Mouse (Mus musculus) G1E-ER4 (cell line): ENCODE data around the gene Cxcr5. TPM values are rescaled to one million over a fixed set of nuclear protein-coding genes. Genes with fewer than 3 reads are reported as not detected.

Experiments used
- GATA1 ChIP-seq: IDR thresholded peaks from one replicate; pipeline ENCODE4 v1.8.0; 2012; ENCODE audit warnings: low read length, inconsistent platforms
- polyA plus RNA-seq: library from polyadenylated mRNA; stranded (reverse); fragments of >175 nt; gene quantifications from 2 replicates; pipeline ENCODE4 v1.2.3, GENCODE M21; 2012

Cxcr5 gene
- polyA plus RNA-seq, 1 experiment = not detected

DNA sequence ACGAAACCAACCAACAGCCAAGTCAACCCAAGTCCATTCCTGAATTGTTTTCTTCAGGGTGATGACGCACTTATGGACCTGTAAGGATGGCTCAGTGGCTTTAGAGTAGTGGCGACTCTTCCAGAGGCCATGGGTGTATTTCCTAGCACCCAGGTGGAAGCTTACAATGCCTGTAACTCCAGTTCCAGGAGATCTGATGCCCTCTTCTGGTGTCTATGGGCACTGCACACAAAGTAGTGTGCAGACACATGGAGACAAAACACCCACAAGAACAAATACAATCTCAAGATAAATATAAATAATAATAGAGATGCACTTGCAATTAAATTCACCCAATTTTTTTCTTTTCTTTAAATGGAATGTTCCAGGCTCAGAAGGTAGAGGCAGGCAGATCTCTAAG lies 85.7 kb downstream of the Cxcr5 start:
- no peak for TF ChIP-seq GATA1

DNA sequence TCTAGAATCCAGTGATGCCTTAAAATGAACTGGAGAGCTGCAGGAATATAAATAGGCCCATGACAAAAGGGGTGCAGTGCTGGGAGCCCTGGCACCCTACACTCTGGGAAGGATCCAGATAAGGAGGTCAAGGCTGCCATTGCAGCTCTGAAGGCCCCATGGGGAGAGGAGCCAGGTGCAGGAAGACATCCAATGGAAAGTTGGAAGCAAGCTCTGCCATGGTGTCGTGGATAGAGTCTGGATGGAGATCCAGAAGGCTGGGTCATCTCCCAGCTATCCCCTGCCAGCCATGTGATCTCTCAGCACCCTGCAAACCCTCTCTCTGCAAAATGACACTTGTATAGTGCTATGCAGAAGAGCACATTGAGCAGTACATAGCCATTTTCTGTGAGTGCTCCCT lies 87.3 kb downstream of the Cxcr5 start:
- TF ChIP-seq GATA1 = no peak

DNA sequence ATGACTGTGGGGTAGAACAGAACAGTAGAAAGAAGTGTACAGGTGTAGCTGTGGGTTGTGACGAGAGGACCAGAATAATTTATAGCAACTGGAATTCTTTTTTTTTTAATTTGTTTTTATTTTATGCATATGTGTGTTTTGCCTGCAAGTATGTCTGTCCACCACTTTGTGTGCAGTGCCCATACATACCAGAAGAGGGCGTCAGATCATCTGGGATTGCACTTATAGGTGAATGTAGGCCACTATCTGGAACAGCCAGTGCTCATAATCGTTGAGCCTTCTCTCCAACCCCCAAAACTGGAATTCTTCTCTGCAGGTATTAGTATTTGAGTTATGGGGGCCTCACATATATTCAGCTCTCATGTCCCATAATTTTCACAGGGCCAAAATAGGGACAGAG lies 88.5 kb downstream of the Cxcr5 start:
- no peak for TF ChIP-seq GATA1

DNA sequence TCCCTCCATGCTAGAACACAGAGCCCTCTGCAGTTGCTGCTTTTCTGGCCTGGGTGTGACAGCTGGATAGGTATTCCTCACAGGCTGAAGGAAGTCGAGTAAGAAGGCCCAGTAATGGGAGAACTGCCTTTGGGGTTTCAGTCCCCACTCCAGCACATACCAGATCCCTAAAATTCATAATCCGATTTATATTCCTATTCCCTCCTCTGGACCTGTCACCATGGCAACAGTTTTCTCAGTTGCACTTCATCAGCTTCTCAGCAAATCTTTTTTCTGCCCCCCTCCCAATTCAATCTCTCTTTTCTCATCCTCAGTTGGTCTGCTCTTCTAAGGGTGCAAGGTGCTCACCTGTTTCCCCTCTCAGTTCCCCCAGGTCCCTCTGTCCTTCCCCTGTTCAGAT lies 92.9 kb downstream of the Cxcr5 start:
- TF ChIP-seq GATA1 = no peak

DNA sequence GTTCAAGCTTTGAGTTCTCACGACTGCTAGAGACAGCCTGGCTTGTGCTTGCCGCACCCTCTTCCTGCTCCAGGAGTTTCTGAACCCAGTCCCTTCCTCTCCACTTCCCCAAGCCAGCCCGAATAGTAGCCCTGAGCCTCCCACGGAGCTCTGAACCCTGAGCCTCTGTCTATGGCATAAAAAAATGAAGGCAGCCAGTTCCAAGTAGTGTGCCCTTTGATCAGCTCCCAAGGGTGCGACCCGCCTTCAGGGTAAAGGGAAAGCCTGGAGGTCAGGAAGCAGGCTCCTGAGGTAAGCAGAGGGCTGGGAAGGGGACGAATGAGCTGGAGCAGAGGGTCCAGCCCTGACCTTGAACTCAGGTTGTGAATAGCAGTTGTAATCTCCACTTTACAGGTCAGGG lies 93.5 kb downstream of the Cxcr5 start:
- TF ChIP-seq GATA1 = no peak

DNA sequence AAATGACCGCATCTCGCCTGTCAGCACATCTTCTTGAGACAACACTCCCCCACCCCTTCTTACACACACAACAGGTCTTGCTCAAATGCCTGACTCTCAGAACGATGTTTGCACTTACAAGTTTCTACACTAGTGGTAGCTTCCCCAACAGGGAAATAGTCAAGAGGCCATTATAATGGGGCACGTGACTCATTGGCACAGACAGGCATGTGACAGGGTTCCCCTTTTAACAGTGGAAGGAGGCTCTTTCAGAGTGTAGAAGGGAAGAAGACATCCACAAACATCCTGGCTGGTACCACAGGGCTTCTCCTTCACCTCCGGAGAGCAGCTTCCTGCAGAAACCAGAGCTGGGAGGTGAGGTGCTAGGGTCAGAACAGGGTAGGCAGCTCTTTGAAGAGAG lies 99.7 kb downstream of the Cxcr5 start:
- no peak for TF ChIP-seq GATA1

Other genes starting within 250 kb of the Cxcr5 start
- gene C2cd2l, start 241.6 kb downstream of the Cxcr5 start, polyA plus RNA-seq = 42.9 and 52.2 TPM in 2 replicates
- gene Dpagt1, start 235.9 kb downstream of the Cxcr5 start, polyA plus RNA-seq = 7.7 and 9.9 TPM in 2 replicates
- 682 and 860 TPM in 2 replicates for gene H2afx, start 227.2 kb downstream of the Cxcr5 start, polyA plus RNA-seq
- gene Hmbs, start 217.6 kb downstream of the Cxcr5 start, polyA plus RNA-seq = 139 and 142 TPM in 2 replicates
- 6.0 and 8.8 TPM in 2 replicates for gene Vps11, start 200.2 kb downstream of the Cxcr5 start, polyA plus RNA-seq
- 28.0 and 36.3 TPM in 2 replicates for gene Hyou1, start 182.4 kb downstream of the Cxcr5 start, polyA plus RNA-seq
- gene Slc37a4, start 165.0 kb downstream of the Cxcr5 start, polyA plus RNA-seq = 17.1 and 21.2 TPM in 2 replicates
- gene Rps25, start 154.7 kb downstream of the Cxcr5 start, polyA plus RNA-seq = 151 and 177 TPM in 2 replicates
- gene Trappc4, start 154.3 kb downstream of the Cxcr5 start, polyA plus RNA-seq = 7.9 and 13.5 TPM in 2 replicates
- 8.0 and 11.8 TPM in 2 replicates for gene Ccdc84, start 143.3 kb downstream of the Cxcr5 start, polyA plus RNA-seq
- gene Foxr1, start 120.7 kb downstream of the Cxcr5 start, polyA plus RNA-seq = not detected in 2 replicates
- gene Upk2, start 106.9 kb downstream of the Cxcr5 start, polyA plus RNA-seq = not detected in 2 replicates
- gene Bcl9l, start 79.1 kb downstream of the Cxcr5 start, polyA plus RNA-seq = 0.10 and 0.19 TPM in 2 replicates
- 21.7 and 25.6 TPM in 2 replicates for gene Ddx6, start 43.0 kb upstream of the Cxcr5 start, polyA plus RNA-seq
- gene Treh, start 111.4 kb upstream of the Cxcr5 start, polyA plus RNA-seq = not detected in 2 replicates
- 9.0 and 9.3 TPM in 2 replicates for gene Phldb1, start 173.3 kb upstream of the Cxcr5 start, polyA plus RNA-seq
- 10.5 and 18.3 TPM in 2 replicates for gene Arcn1, start 206.0 kb upstream of the Cxcr5 start, polyA plus RNA-seq
- 0.94 and 1.0 TPM in 2 replicates for gene Ift46, start 206.0 kb upstream of the Cxcr5 start, polyA plus RNA-seq
- 0.17 TPM in 1 of 2 replicates, not detected in the other for gene Tmem25, start 237.4 kb upstream of the Cxcr5 start, polyA plus RNA-seq
- 0.45 and 0.76 TPM in 2 replicates for gene Ttc36, start 241.2 kb upstream of the Cxcr5 start, polyA plus RNA-seq